Mouse (Mus musculus) urinary bladder, postnatal 25 days (tissue): Measurements from ENCODE around the gene Fosl2.
"Not testable (repeated sequence)": the region's sequence is repeated elsewhere in the genome, so short reads cannot be mapped to it uniquely, and the experiment has no call there.

Experiments used
- DNase-seq: peaks from one replicate; pipeline ENCODE4 v3.0.0; 2022; ENCODE audit warnings: low spot score

Fosl2 gene

GRCm38 (mm10) chr5:32178720-32179119 lies 43.1 kb downstream of the Fosl2 start:
- not testable (repeated sequence) for DNase-seq

DNA sequence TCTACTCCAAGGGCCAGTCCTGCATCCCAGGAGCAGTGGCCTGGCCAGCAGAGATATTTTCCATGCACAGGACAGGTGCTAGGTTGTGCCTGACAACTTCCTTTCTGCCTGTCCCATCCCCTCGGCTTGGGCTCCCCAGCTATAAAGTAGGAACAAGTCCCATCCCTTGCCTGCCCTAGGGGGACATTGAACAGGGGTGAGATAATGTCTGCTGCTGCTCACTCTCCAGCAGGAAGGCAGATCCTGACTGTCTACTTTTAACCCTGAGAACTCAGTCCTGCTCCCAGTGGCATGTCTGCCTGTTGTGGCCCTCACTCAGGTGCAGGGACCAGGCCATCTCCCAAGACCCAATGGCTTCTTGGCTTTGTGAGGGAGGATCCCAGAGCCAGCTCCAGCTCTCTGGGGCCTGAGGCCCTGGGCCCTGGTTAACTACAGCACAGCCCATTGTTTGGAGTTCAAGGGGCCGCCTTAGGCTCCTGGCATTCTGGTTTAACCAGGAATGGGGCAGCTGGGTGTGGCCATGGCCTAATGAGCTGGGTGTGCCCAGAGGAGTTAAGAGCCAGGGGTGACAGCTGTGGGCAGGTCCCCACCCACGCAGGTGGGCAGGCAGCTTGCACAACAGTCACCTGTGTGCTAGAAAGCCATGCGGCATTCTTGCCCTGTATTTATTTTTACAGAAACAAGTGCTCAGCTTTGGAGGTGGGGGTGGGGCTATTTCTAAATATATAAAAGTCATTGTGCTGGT lies 47.5 kb downstream of the Fosl2 start:
- peak; percentile 34 for DNase-seq

- DNase-seq, result no peak
These were observed 52.1 kb downstream of the Fosl2 start for GRCm38 (mm10) chr5:32187717-32188116.

DNA sequence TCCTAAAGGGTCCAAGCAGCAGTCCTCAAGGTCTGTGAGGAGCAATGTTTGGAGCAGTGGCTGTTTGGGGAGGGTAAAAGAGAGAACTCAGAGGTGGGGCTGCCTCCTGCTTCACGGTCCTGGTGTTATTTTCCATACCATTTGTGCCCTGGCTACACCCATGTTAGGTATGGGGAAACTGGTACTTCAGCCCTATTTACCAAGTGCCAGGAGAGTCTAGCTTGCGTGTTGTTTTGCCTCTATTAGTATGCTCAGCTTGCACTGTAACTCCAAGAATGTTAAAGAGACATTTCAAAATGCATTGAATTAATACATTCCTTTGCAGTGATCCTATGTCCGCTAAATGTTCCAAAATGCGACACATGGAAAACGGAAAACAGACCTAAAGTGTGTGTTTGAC lies 55.7 kb downstream of the Fosl2 start:
- no peak for DNase-seq

DNA sequence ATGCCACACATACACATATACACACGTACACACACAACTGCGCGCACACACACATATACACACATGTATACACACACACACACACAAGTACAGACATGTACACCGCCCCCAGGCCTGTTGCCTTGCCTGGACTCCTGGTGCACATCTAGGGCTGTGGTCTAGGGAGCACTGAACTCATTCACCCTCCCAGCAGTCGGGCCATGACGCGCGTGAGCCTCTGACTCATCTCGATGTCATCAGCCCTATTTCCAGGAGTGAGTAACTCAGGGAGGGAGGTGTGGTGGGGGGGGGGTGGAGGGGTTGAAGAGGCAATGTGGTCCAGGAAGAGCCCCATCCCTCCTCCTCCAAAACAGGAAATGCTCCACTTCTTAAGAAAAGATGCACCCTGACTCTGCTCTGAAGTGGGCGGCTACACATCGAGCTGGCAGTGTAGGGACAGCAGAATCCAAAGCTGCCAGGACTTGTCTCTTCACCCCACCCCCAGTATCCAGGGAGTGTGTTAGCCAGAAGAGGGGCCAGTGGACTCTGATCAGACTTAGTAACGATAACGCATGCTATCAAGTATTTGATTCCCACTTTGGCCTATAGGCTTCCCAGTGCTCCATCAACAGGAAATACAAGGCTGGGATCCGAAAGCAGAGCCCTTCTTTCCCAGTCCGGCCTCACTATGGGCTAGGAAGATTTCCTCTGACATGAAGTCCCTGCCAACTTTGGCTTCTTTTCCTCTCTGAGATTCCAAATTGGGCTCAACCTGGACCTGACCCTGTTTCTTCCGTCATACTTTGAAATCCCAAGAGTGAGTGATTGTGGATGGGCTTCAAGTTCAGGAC lies 56.6 kb downstream of the Fosl2 start:
- peak; percentile 43 for DNase-seq

- no peak for DNase-seq
These were observed 58.6 kb downstream of the Fosl2 start for GRCm38 (mm10) chr5:32194236-32194635.

GRCm38 (mm10) chr5:32195857-32196609 lies 60.4 kb downstream of the Fosl2 start:
- peak; percentile 51 for DNase-seq

DNA sequence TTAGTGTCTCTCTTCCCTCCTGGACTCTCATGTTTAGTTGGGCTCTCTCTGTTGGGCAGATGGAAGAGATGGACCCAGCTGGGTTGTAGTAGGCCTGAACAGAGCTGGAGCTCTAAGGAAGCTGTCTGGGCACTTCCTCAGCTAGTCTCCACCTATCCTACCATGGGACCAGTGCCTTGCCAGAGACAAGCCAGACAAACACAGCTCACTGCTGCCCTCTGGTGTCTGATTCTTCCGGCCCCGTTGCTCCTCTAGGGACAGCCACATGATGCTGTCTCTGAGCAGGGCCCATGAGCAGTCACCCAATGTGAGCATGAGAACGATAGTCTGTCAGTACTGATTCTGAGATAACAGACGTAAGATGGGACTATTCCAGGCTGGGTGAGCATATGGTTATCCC lies 62.1 kb downstream of the Fosl2 start:
- peak; percentile 95 for DNase-seq

- no peak for DNase-seq
These were observed 63.5 kb downstream of the Fosl2 start for GRCm38 (mm10) chr5:32199136-32199535.

GRCm38 (mm10) chr5:32199594-32199993 lies 64.0 kb downstream of the Fosl2 start:
- no peak for DNase-seq

DNA sequence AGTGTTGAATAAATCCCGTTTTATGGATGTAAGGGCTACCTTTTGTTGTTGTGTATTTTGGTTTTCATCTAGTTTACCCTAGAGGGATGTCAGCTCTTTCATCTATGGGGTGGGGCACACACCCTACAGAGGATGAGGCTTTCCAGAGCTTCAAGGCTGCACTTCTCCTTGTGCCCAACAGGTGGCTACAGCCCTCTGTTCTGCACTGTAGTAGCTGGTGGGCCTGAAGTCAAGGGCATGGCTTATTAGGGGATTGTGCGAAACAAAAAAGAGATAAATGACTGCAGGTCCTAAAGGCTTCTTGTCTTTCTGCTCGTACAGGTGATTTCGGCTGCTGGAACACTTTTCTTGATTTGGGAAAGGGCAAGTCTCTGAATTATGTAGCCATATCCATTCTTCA lies 69.1 kb downstream of the Fosl2 start:
- no peak for DNase-seq

DNA sequence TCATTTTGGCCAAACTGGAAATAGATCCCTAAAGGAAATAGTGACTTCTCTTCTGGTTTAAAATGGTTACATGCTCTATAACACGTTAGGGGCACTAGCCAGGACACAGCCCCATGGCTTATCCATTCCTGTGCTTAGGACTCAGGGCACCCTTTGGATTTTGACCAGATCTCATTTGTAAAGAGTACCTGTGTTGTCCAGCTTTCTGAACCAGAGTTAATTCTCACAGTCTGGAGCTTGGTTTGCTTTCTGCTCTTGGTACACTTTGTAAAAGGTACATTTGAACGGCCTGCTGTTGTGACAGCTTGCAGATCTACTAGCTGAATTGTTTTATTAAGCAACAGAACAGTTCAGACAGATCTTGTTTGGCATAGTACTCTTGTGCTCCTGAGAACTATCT lies 71.1 kb downstream of the Fosl2 start:
- DNase-seq, result no peak
